Mouse (Mus musculus): ENCODE results near the gene Por.

DNA sequence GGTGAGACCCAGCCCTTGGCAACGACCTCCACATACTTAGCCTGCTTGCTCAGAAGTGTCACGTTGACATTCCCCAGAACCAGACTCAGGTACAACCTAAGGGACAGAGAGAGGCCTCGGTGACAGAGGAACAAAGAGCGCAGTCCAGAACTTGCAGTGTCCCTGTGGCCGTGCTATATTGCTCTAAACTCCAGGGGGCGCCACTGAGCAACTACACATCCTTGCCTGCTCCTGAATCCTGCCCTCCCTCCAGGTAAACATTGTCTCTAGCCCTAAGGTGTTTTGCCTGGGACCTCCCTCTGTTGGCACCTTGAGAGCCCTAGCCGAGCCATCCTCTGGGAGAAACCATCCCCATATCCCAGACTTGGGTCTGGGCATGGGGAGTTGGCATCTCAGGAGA lies 67.3 kb downstream of the Por start:
- TF ChIP-seq POLR2A (IDR thresholded peaks at IDR 0.05; ENCODE audit: borderline replicate concordance, extremely low read depth, insufficient read depth, insufficient read length, poor library complexity, severe bottlenecking), result no peak
- TF ChIP-seq CTCF (IDR thresholded peaks at IDR 0.05; ENCODE audit: borderline replicate concordance, extremely low read depth, insufficient read depth, insufficient read length), result peak; percentile 29; the same call in 1 of the 2 replicates
